Mouse (Mus musculus) heart, adult 11 months (tissue): ENCODE measurements at regions not wholly inside any gene's neighbourhood (a gene's known extent, or its start where the extent isn't known, plus 50 kb on each side); places are given as distances from the start of the nearest gene placed in this dataset.
A peak's percentile ranks its signal among the peaks of the same experiment; 100 is the strongest.

Experiments used
- DNase-seq: peaks from one replicate; pipeline ENCODE4 v3.0.0; 2022

DNA sequence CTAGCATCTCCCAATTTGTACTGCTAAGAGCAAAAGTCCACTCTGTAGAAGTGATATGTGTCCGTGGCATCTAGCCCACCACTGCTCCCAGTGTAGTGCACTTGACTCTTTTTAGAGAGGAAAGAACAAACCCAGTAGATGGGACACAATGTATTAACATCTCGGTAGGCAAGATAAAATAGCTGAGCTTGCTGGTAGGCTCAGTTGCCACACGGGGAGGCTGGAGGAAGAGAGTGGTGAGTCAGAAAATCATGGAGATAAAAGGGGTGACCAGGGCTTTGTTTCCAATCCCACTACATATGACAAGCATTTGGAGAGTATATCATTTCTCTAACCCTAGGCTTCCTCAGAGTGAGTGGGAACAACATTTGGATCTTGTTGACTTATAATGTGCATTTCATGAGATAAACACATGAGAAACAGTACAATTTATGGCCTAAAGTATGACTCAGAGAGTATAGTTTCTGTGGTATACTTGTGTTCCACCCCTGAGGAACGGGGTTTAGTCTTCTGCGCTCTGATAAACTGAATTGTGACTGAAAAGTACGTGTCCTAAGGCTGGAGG is 235.4 kb downstream of the Fam49a start:
- no peak for DNase-seq

DNA sequence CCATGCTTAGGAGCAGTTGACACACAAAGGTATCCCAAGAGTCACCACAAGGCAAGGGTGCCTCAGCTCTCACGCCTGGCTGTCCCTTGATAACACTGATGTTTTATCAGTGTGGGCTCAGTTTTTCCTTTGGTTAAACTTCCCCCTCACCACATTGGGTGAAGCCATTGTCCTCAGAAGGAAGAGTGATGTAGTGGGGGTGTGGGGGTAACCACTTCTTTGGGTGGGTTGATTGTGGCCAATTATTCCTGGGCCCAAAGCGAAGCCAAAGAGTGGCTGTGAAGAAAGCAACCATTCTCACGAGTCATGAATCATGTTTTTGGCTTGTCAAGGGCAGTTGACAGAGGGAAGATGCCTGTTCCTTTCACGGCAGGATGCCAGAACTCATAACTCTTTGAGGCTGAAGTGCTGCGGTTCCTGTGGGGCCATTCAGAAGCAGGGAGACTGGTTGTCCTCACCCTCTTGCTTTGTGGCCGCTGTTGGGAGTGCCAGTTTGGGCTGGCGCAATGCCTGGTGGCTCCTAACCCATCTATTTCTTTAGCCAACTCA is 234.7 kb downstream of the Fam49a start:
- DNase-seq: peak; percentile 91

DNA sequence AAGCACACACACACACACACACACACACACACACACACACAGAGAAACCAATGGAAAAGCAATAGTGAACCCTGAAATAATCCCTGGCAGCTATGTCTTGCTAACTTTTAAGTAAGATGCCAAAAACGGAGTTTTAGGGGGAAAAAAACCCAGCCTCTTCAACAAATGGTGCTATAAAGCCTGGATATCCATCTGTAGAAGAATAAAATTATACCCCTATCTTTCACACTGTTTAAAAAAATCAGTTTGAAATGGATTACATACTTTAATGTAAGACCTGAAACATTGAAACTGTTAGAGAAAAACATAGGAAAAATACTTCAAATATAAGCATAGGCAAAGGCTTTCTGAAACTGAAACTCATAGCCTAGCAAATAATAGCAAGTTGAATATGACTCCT is 228.2 kb downstream of the Fam49a start:
- no peak for DNase-seq

DNA sequence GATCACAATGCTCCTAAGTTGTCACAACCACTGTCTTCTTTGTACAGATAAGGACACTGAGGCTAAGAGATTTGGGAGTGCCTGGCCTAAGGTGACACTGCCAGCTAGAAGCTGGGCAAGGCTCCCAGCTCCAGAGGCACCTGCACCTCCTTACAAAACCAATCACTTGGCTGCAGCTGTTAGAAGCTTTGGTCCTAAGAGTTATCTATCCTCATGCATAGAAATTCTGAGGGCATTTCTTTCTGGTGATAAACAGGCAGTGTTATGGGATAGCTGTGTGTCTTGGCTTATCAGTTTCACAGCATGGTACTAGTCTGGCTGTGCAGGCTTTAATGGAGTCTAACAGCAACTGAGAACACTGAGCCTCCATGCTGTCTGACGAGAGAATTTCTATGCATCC is 226.2 kb downstream of the Fam49a start:
- DNase-seq: no peak

DNA sequence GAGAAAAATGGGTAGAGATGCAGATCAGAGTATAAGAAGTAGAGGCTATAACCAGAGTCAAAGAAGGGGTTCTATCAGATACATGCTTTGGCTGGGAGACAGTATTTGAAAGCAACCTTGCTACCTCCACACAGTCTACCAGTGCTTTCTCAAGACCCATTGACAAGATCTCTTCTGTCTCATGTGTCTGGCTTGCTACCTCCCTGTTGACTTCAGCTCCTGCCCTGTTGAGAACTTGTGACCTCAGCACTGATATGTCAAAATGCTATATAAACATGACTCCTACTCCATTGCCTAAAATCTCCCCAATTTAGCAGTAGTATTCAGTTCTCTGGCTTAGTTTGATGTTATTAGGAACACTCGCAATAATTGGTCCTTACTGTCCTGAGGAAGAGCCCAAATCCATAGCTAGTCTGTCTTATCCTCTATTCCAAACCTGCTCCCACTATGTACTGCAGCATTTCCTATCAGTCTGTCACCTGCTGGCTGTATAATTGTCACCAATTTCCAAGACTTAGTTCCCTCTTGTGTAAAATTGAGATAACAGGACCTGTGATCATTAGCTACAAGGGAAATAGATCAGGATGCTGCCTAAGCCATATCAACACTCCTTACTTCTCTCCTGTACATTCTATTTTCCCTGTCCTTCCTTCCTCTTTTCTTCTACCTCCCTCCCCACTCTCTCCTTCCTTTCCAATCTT is 224.9 kb downstream of the Fam49a start:
- no peak for DNase-seq

DNA sequence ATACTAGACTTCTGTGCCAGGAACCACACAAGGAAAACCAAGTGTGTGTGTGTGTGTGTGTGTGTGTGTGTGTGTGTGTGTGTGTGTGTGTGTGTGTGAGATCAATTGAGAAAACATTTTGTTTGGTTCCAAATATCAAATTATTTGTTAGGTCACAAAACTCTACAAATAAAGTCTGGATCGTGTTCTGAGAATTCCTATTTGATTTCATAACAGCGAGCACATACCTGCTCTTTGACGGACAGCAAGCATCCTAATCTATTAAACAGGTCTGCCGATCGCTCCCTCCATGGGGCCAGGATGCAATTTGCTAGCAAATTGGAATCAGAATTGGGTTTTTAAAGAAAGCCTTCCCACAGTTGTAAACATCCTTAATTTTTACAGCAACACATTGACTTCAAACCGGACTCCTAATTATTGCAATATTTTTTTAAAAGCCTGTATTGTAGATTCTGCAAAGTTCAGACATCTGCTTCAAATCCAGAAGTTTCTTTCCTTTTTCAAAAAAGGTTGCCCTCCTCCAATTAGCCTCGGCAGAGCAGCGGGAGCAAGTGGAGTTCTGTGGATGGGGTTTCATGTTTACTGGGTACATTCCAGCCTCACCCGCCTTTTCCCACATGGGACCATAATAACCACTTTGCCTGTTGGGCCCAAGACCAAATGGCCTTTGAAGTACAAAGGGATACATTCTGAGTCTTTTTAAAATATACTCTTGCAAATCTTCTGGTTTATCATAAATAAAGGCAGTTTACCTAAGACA is 223.2 kb downstream of the Fam49a start:
- DNase-seq: no peak

DNA sequence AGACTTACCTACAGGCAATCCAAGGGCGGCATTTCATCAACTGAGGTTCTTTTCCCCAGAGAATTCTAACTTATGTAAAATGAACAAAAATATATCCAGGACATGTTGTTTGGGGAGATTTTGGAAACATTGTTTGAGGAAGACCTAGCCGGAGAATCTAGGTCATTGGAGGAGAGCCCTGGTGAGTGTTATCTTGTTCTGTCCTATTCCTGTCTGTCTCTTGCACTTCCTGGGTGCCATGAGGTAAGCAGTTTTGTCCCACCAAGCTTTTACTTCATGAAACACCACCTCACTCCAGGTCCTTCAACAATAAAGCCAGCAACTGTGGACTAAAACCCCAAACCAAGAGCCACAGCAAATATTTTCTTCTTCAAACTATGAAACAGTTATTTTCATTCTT is 218.5 kb downstream of the Fam49a start:
- DNase-seq: no peak

DNA sequence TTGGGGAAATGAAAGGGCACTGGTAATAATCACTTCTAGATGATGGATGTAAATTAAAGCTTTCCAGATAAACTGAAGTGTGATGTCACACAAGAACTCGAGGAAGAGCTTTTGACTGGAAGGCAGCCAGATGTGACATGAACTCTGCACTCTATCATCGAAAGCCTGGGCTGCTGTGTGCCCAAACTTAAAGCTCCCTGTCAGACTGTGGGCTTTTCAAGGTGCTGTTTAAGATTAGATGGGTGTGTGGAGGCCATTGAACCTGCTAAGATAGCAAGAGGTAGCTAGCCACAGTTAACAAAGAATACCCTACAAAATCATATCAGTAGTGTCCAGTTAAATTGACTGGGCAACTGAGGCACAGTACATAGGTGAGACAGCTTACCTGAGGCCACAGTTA is 190.1 kb downstream of the Fam49a start:
- DNase-seq: no peak

DNA sequence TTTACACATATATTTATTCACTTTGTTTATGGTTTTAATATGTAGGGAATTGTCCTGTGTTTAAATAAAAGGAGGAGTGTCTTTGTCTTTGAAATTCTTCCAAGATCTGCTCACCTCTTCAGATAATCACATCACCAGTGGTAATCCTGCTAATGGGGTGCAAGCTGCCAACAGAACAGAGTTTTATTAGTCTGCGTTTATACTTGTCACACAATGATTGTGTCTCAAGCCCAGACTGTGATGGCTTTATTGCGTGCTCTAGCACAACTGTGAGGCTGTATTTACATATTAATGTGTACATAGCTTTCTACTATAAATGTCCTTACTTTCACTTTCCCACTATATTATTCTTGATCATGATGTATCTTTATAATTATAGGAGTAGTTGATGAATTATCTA is 184.8 kb downstream of the Fam49a start:
- DNase-seq: no peak

DNA sequence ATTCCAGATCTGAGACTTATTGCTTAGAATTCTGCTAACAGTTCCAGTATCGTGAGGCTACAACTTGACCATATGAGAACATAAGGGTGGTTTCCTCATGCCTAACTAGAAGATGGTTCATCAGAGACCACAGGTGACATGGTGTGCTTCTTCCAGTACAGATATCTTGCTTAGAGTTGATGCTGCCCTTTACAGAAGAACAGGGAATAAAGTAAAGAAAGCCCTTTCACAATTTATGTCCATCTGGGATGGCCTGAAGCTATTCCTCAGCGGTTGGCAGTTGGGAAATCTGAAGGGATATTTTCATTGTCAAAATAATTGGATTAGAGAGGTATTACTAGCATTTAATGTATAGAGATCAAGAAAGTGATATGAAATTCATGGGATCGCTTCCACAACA is 184.3 kb downstream of the Fam49a start:
- no peak for DNase-seq

DNA sequence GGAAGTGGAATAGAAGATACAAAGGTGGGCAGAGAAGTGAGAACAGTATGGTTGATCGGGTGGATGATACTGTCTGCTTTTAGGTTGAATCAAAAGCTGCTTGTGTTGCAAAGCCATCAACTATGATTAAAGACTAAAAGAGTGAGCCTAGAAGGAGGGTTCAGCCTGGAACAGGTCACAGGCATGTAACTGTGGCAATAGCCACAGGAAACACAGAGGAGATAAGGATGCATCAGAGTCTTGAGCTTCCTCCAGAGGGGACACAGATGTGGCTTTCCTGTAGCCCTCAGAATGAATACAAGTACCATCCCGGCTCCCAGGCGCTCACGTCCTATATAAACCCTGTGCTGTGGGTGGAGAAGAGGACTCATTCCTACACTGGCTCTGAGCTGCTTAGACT is 180.9 kb downstream of the Fam49a start:
- no peak for DNase-seq

DNA sequence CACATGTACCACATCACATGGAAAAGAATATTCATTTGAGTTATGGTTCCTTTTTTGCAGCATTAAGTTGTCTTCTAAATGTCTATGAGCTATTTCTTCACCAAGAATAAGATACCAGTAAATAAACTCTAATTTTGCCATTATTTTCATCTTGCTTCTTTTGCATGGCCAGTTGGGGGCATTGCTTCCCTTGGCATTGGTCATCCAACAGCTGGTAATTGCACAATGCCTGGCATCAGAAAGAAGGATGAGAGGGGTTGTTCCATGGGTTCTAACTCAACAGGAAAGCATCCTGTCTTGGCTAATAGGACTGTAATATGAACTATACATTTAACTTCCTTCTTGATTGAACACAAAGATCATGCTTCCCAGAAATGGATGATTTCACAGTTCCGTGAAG is 174.4 kb downstream of the Fam49a start:
- peak; percentile 29 for DNase-seq

DNA sequence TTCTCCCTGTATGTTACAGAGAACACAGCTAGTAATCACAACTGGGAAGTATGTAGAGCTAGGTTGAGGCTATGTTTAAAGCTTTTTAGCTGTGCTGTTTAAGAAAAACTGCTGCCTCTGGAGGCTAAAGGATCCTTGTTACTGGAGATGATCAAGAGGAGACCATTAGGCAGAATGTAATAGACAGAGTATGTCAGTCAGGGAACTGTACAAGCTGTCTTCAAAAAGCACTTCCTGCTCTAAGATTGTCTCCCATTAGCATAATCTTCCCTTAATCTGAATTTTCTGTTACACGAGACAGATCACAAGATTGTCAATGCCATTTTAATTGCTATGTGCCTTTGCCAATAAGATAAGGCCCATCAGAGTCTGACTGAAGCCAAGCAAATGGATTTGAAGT is 170.7 kb downstream of the Fam49a start:
- DNase-seq: no peak
